Mouse (Mus musculus) right cerebral cortex, adult 2 months (tissue): Measurements from ENCODE around the gene Pde6b.

Source experiments
- DNase-seq, 2 experiments: peaks; one replicate each; pipeline ENCODE4 v3.0.0; 2021 to 2022; ENCODE audit warnings: low spot score in 2 of 2

Gene Pde6b

GRCm38 (mm10) chr5:108462446-108462845 is 74.3 kb downstream of the Pde6b start:
- no peak for DNase-seq

GRCm38 (mm10) chr5:108465131-108465891 is 77.1 kb downstream of the Pde6b start:
- no peak for DNase-seq

GRCm38 (mm10) chr5:108466647-108467046 is 78.5 kb downstream of the Pde6b start:
- DNase-seq = no peak

- DNase-seq = no peak
Measured at GRCm38 (mm10) chr5:108469617-108470016, 81.4 kb downstream of the Pde6b start.

- no peak for DNase-seq
Measured at GRCm38 (mm10) chr5:108473737-108474136, 85.5 kb downstream of the Pde6b start.

GRCm38 (mm10) chr5:108475977-108476376 is 87.8 kb downstream of the Pde6b start:
- DNase-seq = no peak
